Mouse (Mus musculus) lung, postnatal 0 days (tissue): ENCODE data around the gene 1700030K09Rik. TPM values are rescaled to one million over a fixed set of nuclear protein-coding genes. Genes with fewer than 3 reads are reported as not detected.

Experiments
- ATAC-seq: fragments of 200-750 bp; cut with Nextera tagmentation; 2 replicates; pipeline ENCODE4 v1.8.0; 2017; ENCODE audit warnings: moderate library complexity
- DNase-seq: peaks from one replicate; pipeline ENCODE4 v3.0.0-alpha.2; 2016; ENCODE audit warnings: low spot score
- H3K27ac ChIP-seq: fragments of 300-500 bp; sonication (generic); 2 replicates; pipeline ENCODE4 v1.5.1; 2014; ENCODE audit warnings: antibody characterized with exemption, mild to moderate bottlenecking, low read length, mixed read lengths
- H3K27me3 ChIP-seq: fragments of 300-500 bp; sonication (generic); replicated peaks from 2 replicates; pipeline ENCODE4 v1.6.1; 2014; ENCODE audit warnings: low read length, mixed read lengths; ENCODE audit not compliant: insufficient read depth
- H3K36me3 ChIP-seq: fragments of 300-500 bp; sonication (generic); 2 replicates; pipeline ENCODE4 v1.6.1; 2014; ENCODE audit warnings: low read length, mixed read lengths; ENCODE audit not compliant: insufficient read depth
- H3K4me1 ChIP-seq: fragments of 300-500 bp; sonication (generic); 2 replicates; pipeline ENCODE4 v1.6.1; 2014; ENCODE audit warnings: antibody characterized with exemption, low read depth, low read length, mixed read lengths; ENCODE audit not compliant: insufficient read depth
- H3K4me2 ChIP-seq: fragments of 300-500 bp; sonication (generic); replicated peaks from 2 replicates; pipeline ENCODE4 v1.6.1; 2014; ENCODE audit warnings: low read depth, mild to moderate bottlenecking, low read length, moderate library complexity, mixed read lengths
- H3K4me3 ChIP-seq: fragments of 300-500 bp; sonication (generic); 2 replicates; pipeline ENCODE4 v1.5.1; 2014; ENCODE audit warnings: low read depth, low read length
- H3K9ac ChIP-seq: fragments of 300-500 bp; sonication (generic); replicated peaks from 2 replicates; pipeline ENCODE4 v1.6.1; 2014; ENCODE audit warnings: low read depth, mild to moderate bottlenecking
- H3K9me3 ChIP-seq: fragments of 300-500 bp; sonication (generic); 2 replicates; pipeline ENCODE4 v1.6.1; 2016; ENCODE audit warnings: low read length, mixed read lengths
- CTCF ChIP-seq: IDR thresholded peaks from 2 replicates; pipeline ENCODE4 v1.5.1; 2016; ENCODE audit warnings: antibody characterized with exemption, mild to moderate bottlenecking
- EP300 ChIP-seq: IDR thresholded peaks from 2 replicates; pipeline ENCODE4 v1.6.1; 2016; ENCODE audit warnings: antibody characterized with exemption, mild to moderate bottlenecking, control low read depth
- WGBS: fragments of 180-500 bp; shearing (Covaris S2); extraction: QIAGEN DNeasy Blood & Tissue Kit; methylation state at CpG from one replicate; pipeline ENCODE4 v1.1.7; 2014; 5-methylcytosine and 5-hydroxymethylcytosine counted together
- polyA plus RNA-seq: library from polyadenylated mRNA; unstranded; fragments of >200 nt; fragmentation: Nextera tagmentation; extraction: Ambion mirVana; gene quantifications from 2 replicates; pipeline ENCODE4 v1.2.1, GENCODE M21; 2015

The 1700030K09Rik gene
- polyA plus RNA-seq, 1 experiment from 2014 or later = 9.0 TPM

DNA sequence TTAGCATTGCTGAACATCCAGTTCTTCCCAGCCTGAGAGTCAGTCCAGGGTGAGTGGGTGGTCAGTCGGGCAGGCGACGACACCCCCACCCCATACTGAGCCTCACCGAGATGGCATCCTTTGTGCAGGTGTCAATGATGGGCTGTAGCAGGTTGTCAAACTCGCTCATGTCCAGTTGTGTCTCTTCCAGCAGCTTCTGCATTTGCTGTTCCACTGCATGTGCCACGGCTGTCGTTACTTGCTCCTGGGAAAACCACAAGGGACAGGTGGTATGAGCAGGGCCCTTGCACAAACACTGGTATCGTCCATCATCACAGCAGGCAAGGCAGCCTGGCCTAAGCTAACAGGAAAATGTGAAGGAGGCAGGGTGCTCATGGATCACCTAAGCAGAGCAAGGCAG lies 26.3 kb downstream of the 1700030K09Rik start:
- DNase-seq = no peak
- TF ChIP-seq CTCF (no peak), EP300 (no peak)
- no peaks in the 10 kb centered on the region for H3K4me1 ChIP-seq
- no peaks in the 10 kb centered on the region for H3K9me3 ChIP-seq
- ATAC-seq = no peak
- H3K9ac ChIP-seq = no peak overlapping the region
- H3K27ac ChIP-seq = no peak overlapping the region
- 86% methylated on average over 8 of the region's 8 CpGs for WGBS
- no peak overlapping the region for H3K4me3 ChIP-seq
- H3K27me3 ChIP-seq = no peaks in the 10 kb centered on the region
- H3K4me2 ChIP-seq = no peak overlapping the region
- peaks cover 54% of the 10 kb centered on the region for H3K36me3 ChIP-seq

DNA sequence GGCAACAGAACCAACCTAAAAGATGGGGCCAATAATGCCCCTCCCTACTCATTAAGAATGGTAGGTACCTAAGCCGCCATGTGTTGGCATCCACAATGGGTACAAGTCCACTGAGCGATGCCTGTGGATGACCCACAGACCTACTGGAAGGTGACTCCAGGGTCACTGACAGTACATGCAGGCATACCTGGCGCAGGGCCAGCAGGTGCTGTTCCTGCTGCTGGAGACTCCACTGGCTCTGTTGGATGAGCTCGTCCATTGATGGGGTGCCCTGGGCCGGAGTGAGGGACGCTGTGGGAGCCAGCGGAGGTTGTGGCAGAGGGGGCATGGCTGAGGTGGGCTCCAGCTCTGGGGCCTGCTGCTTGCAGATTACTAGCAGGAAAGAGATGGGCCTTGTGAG lies 27.0 kb downstream of the 1700030K09Rik start:
- Histone ChIP-seq H3K27ac (no peak overlapping the region), H3K9me3 (no peaks in the 10 kb centered on the region), H3K9ac (no peak overlapping the region), H3K4me2 (no peak overlapping the region), H3K4me1 (no peaks in the 10 kb centered on the region), H3K4me3 (no peak overlapping the region), H3K36me3 (peaks cover 48% of the 10 kb centered on the region), H3K27me3 (no peaks in the 10 kb centered on the region)
- 90% methylated on average over 7 of the region's 7 CpGs for WGBS
- DNase-seq = no peak
- no peak for TF ChIP-seq EP300
- TF ChIP-seq CTCF = no peak
- no peak for ATAC-seq

DNA sequence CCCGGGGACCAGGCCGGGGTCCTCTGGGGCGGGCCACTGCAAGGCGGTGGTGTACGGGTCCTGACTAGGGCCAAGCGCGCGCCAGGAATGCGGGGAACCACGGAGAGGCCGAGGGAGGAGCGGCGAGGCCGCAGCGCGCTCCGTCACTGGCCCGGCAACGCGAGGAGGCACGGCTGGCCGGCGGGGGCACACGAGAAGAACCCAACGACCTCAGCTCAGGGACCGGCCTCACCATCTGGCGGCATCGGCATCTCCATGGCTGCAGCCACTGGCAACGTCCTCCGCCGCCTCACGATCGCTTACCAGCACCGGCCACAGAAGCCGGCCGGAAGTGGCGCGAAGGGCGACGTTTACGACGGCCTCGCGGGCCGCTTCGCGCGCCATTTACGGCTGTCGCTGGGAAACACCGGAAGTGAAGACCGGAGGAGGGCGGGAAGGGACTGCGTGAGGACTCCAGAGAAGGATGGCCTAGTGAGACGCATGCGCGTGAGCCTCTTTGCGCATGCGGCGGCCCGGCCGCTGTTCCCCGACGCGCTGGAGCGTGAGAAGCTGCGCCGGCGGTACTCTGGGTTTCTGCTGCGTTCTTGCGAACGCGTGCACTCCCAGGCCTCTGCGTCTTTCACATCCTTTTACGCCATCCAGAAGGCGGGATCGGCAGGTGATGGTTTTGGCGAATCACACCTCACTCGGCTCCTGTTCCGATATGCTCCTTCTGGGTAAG lies 31.3 kb downstream of the 1700030K09Rik start, which contains the start of gene Cherp:
Cherp (minus strand) TSS at position 401 of the 721 bp plus-strand sequence.
- ATAC-seq (peak; percentile 98), DNase-seq (peak; percentile 100)
- Histone ChIP-seq H3K9ac (peak within 1 kb of the TSS; percentile 69), H3K4me1 (no peaks in the 10 kb centered on the region), H3K27ac (peak within 1 kb of the TSS; percentile 87), H3K36me3 (peaks cover 18% of the 10 kb centered on the region), H3K9me3 (no peaks in the 10 kb centered on the region), H3K4me3 (peak within 1 kb of the TSS; percentile 85), H3K27me3 (no peaks in the 10 kb centered on the region), H3K4me2 (peak within 1 kb of the TSS; percentile 83)
- TF ChIP-seq EP300 (no peak), CTCF (peak; percentile 19; the same call in 1 of the 2 replicates)
- under 1% methylated on average over 70 of the region's 80 CpGs for WGBS

DNA sequence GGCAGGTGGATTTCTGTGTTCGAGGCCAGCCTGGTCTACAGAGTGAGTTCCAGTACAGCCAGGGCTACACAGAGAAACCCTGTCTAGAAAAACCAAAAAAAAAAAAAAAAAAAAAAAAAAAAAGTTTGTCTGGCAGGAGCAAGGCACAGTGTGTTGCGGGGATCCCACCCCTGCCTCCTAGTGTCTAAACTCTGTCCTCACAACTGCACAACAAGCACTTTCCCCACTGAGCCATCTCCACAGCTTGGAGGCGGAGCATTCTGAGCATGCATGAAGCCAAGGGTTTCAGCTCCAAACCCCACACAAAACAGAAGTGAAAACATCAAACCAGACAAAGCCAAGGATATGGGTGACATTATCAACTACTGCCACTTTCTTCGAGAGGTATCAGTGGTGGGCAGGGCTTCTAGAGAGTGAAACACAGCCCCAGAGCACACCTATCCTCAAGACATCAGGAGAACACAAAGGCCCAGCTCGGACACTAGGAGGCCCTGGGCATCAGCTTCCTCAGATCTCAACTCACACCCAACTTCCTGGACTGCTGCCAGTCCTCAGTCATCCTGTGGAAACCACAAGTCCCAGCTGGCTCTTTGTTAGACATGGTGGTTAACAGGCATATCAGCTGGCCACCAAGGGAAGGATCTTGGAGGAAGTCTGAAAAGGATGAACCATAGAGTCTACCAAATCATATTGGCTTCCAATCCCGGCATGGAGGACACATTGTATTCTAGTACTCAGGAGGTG lies 41.9 kb downstream of the 1700030K09Rik start:
- no peak overlapping the region for H3K27ac ChIP-seq

DNA sequence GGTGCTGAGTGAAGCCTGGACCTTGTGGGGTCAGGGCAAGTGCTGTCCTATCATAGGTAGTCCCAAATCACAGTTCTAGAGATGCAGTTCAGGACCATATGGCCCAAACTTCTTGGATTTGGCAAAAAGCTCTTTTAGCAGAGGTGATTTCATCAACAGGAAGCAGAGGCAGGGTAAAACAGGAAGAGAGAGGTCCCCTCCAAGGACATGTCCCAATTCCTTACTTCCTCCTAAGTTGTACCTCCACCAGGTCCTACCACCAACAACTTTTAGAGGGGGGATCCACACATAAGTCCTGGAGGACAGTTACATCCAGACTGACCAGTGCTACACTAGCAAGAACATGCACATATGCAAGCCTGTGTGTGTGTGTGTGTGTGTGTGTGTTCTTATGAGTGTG lies 43.3 kb downstream of the 1700030K09Rik start:
- H3K36me3 ChIP-seq = peaks cover 12% of the 10 kb centered on the region; the same call in 1 of the 2 replicates
- H3K4me2 ChIP-seq = no peak overlapping the region
- no peak for TF ChIP-seq EP300
- TF ChIP-seq CTCF = no peak
- ATAC-seq (no peak), DNase-seq (no peak)
- H3K27me3 ChIP-seq = no peaks in the 10 kb centered on the region
- no peak overlapping the region for H3K4me3 ChIP-seq
- H3K9me3 ChIP-seq = no peaks in the 10 kb centered on the region
- no peaks in the 10 kb centered on the region; the same call in 1 of the 2 replicates for H3K4me1 ChIP-seq
- no peak overlapping the region; the same call in 1 of the 2 replicates for H3K27ac ChIP-seq
- H3K9ac ChIP-seq = no peak overlapping the region

More for the DNA sequence above, 41.9 kb downstream of the 1700030K09Rik start:
- Histone ChIP-seq H3K4me3 (no peak overlapping the region), H3K9ac (no peak overlapping the region), H3K36me3 (peaks cover 12% of the 10 kb centered on the region; the same call in 1 of the 2 replicates), H3K9me3 (no peaks in the 10 kb centered on the region), H3K4me1 (no peaks in the 10 kb centered on the region; the same call in 1 of the 2 replicates), H3K4me2 (no peak overlapping the region), H3K27me3 (no peaks in the 10 kb centered on the region)
- 70% methylated on average over 6 of the region's 6 CpGs for WGBS
- no peak for TF ChIP-seq EP300
- peak; percentile 13 for TF ChIP-seq CTCF
- peak; percentile 74 for DNase-seq
- ATAC-seq = peak; percentile 81

DNA sequence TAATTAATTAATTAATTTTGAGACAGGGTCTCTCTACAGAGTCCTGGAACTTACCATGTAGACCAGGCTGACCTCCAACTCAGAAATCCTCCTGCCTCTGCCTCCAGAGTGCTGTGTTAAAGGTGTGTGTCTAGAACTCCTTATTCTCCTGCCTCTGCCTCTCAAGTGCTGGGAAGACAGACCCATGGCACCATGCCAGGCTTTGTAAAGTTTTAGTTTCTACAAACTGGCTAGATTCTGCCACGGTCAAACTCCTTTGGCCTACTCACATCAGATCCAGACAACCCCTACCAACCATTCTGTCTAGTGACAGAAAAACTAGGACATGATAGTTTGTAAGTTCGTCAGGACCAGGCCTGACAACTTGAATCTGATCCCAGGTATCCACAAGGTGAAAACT lies 47.3 kb downstream of the 1700030K09Rik start:
- 69% methylated on average over 2 of the region's 2 CpGs for WGBS
- no peaks in the 10 kb centered on the region; the same call in 1 of the 2 replicates for H3K4me1 ChIP-seq
- peaks cover 11% of the 10 kb centered on the region for H3K36me3 ChIP-seq
- H3K4me2 ChIP-seq = peak overlapping the region; percentile 87
- H3K4me3 ChIP-seq = no peak overlapping the region; the same call in 1 of the 2 replicates
- H3K27me3 ChIP-seq = no peaks in the 10 kb centered on the region
- ATAC-seq (no peak), DNase-seq (no peak)
- no peak overlapping the region; the same call in 1 of the 2 replicates for H3K9ac ChIP-seq
- no peak for TF ChIP-seq EP300
- TF ChIP-seq CTCF = no peak
- H3K9me3 ChIP-seq = no peaks in the 10 kb centered on the region
- H3K27ac ChIP-seq = no peak overlapping the region; the same call in 1 of the 2 replicates
